Mouse (Mus musculus) urinary bladder, postnatal 10 days (tissue): ENCODE measurements around the gene Rnf4.

Source experiments
- DNase-seq: peaks from one replicate; pipeline ENCODE4 v3.0.0; 2022; ENCODE audit warnings: low spot score

Gene Rnf4

GRCm38 (mm10) chr5:34336775-34337450 is 824 bp downstream of the Rnf4 start:
- DNase-seq = peak; percentile 26

- no peak for DNase-seq
These were observed 4.2 kb downstream of the Rnf4 start for GRCm38 (mm10) chr5:34340246-34340645.

- no peak for DNase-seq
These were observed 16.1 kb downstream of the Rnf4 start for GRCm38 (mm10) chr5:34352084-34352631.

- DNase-seq = no peak
These were observed 24.2 kb downstream of the Rnf4 start for GRCm38 (mm10) chr5:34360261-34360660.

GRCm38 (mm10) chr5:34363115-34363514 is 27.0 kb downstream of the Rnf4 start:
- no peak for DNase-seq

- no peak for DNase-seq
These were observed 32.6 kb downstream of the Rnf4 start for GRCm38 (mm10) chr5:34368551-34369290.

- peak; percentile 83 for DNase-seq
These were observed 33.4 kb downstream of the Rnf4 start, which contains the start of gene Fam193a for GRCm38 (mm10) chr5:34369341-34370021. Gene Fam193a (plus strand): TSS chr5:34369933.

- DNase-seq = peak; percentile 9
These were observed 34.1 kb downstream of the Rnf4 start for GRCm38 (mm10) chr5:34370022-34370823.

GRCm38 (mm10) chr5:34370840-34371239 is 34.8 kb downstream of the Rnf4 start:
- no peak for DNase-seq

GRCm38 (mm10) chr5:34372141-34372540 is 36.1 kb downstream of the Rnf4 start:
- no peak for DNase-seq

GRCm38 (mm10) chr5:34372541-34372940 is 36.5 kb downstream of the Rnf4 start:
- DNase-seq = no peak

- no peak for DNase-seq
These were observed 42.7 kb downstream of the Rnf4 start for GRCm38 (mm10) chr5:34378787-34379186.

- DNase-seq = no peak
These were observed 45.6 kb downstream of the Rnf4 start for GRCm38 (mm10) chr5:34381700-34382099.

GRCm38 (mm10) chr5:34385616-34386015 is 49.5 kb downstream of the Rnf4 start:
- DNase-seq = no peak

GRCm38 (mm10) chr5:34386744-34387143 is 50.7 kb downstream of the Rnf4 start:
- DNase-seq = no peak

- no peak for DNase-seq
These were observed 57.2 kb downstream of the Rnf4 start for GRCm38 (mm10) chr5:34393251-34393650.

- DNase-seq = no peak
These were observed 59.3 kb downstream of the Rnf4 start for GRCm38 (mm10) chr5:34395347-34395746.

GRCm38 (mm10) chr5:34395850-34396540 is 59.9 kb downstream of the Rnf4 start:
- no peak for DNase-seq

- DNase-seq = no peak
These were observed 61.8 kb downstream of the Rnf4 start for GRCm38 (mm10) chr5:34397866-34398265.

- DNase-seq = no peak
These were observed 62.2 kb downstream of the Rnf4 start for GRCm38 (mm10) chr5:34398326-34398725.
